Mouse (Mus musculus): Measurements from ENCODE around the gene a. TPM values are rescaled to one million over a fixed set of nuclear protein-coding genes. Genes with fewer than 3 reads are reported as not detected.

Gene a
- polyA plus RNA-seq, 1 experiment from 2014 or later = 0.42 TPM

DNA sequence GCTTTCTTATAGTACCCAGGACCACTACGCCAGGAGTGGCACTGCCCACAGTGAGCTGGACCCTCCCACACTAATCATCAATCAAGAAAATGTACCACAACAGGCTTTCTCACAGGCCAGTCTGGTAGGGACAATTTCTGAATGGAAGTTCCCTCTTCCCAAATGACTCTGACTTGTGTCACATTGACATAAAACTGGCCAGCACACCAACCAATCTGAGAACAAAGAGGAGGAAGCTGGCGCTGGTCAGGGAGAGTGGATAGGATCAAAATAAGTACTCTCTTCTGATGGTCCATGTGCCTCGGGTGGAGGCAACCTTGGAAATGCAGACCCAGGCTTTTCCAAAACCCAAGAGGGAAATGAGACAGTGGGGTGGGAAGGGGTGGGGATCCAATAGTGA is 253.3 kb downstream of the a start:
- Histone ChIP-seq H3K9ac (ENCODE audit: low read depth, low read length) (no peak overlapping the region), H3K9me3 (replicated peaks; ENCODE audit: low read length) (no peaks in the 10 kb centered on the region), H3K27ac (no peak overlapping the region), H3K27me3 (ENCODE audit: insufficient read depth, low read length) (no peaks in the 10 kb centered on the region), H3K4me3 (replicated peaks; ENCODE audit: low read depth, low read length) (no peak overlapping the region), H3K4me1 (replicated peaks; ENCODE audit: insufficient read depth, low read length) (no peaks in the 10 kb centered on the region), H3K36me3 (ENCODE audit: insufficient read depth, low read length) (no peaks in the 10 kb centered on the region), H3K4me2 (ENCODE audit: low read length) (no peak overlapping the region)
- 58% methylated on average over 3 of the region's 3 CpGs for WGBS
- no peak for DNase-seq (ENCODE audit: low spot score)
- no peak for TF ChIP-seq CTCF (IDR thresholded peaks at IDR 0.05; ENCODE audit: low read depth)
- ATAC-seq (replicated peaks; ENCODE audit: low FRiP score, low read depth) = no peak

DNA sequence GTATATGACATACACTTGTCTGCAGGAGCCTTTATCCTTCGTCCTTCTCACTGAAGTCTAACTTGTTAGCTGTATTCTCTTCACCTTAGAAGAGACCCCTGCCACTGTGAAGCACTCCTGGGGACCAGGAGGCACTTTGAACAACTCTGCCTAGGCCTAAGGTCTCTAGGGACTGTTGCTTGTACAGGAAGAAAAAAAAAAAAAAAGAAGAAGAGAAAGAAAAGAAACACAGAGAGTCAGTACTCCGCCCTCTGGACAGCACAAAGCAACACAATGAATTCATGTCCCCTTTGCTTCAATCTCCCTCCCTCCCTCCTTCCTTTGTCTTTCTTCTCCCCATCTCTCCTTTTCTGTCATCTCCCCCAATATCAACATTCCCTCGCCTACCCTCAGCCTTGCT is 253.9 kb downstream of the a start:
- H3K36me3 ChIP-seq (ENCODE audit: insufficient read depth, low read length) = no peaks in the 10 kb centered on the region
- TF ChIP-seq CTCF (IDR thresholded peaks at IDR 0.05; ENCODE audit: low read depth) = no peak
- H3K4me3 ChIP-seq (replicated peaks; ENCODE audit: low read depth, low read length) = no peak overlapping the region
- no peak overlapping the region for H3K4me2 ChIP-seq (ENCODE audit: low read length)
- H3K9ac ChIP-seq (ENCODE audit: low read depth, low read length) = no peak overlapping the region
- no peak for DNase-seq (ENCODE audit: low spot score)
- no peak overlapping the region for H3K27ac ChIP-seq
- H3K9me3 ChIP-seq (replicated peaks; ENCODE audit: low read length) = no peaks in the 10 kb centered on the region
- WGBS = 71% methylated on average over 3 of the region's 3 CpGs
- no peak for ATAC-seq (replicated peaks; ENCODE audit: low FRiP score, low read depth)
- no peaks in the 10 kb centered on the region for H3K27me3 ChIP-seq (ENCODE audit: insufficient read depth, low read length)
- no peaks in the 10 kb centered on the region; the same call in 1 of the 2 replicates for H3K4me1 ChIP-seq (replicated peaks; ENCODE audit: insufficient read depth, low read length)

- H3K4me1 ChIP-seq (replicated peaks; ENCODE audit: insufficient read depth, low read length) = no peaks in the 10 kb centered on the region; the same call in 1 of the 2 replicates
- no peak overlapping the region for H3K9ac ChIP-seq (ENCODE audit: low read depth, low read length)
- H3K4me2 ChIP-seq (ENCODE audit: low read length) = no peak overlapping the region
- no peak for DNase-seq (ENCODE audit: low spot score)
- TF ChIP-seq CTCF (IDR thresholded peaks at IDR 0.05; ENCODE audit: low read depth) = no peak
- no peaks in the 10 kb centered on the region for H3K36me3 ChIP-seq (ENCODE audit: insufficient read depth, low read length)
- WGBS = 92% methylated on average over 2 of the region's 2 CpGs
- ATAC-seq (replicated peaks; ENCODE audit: low FRiP score, low read depth) = no peak
- no peaks in the 10 kb centered on the region for H3K9me3 ChIP-seq (replicated peaks; ENCODE audit: low read length)
- no peak overlapping the region for H3K4me3 ChIP-seq (replicated peaks; ENCODE audit: low read depth, low read length)
- H3K27me3 ChIP-seq (ENCODE audit: insufficient read depth, low read length) = no peaks in the 10 kb centered on the region
- H3K27ac ChIP-seq = no peak overlapping the region
Measured at GRCm38 (mm10) chr2:155046803-155047202, 255.6 kb downstream of the a start.

DNA sequence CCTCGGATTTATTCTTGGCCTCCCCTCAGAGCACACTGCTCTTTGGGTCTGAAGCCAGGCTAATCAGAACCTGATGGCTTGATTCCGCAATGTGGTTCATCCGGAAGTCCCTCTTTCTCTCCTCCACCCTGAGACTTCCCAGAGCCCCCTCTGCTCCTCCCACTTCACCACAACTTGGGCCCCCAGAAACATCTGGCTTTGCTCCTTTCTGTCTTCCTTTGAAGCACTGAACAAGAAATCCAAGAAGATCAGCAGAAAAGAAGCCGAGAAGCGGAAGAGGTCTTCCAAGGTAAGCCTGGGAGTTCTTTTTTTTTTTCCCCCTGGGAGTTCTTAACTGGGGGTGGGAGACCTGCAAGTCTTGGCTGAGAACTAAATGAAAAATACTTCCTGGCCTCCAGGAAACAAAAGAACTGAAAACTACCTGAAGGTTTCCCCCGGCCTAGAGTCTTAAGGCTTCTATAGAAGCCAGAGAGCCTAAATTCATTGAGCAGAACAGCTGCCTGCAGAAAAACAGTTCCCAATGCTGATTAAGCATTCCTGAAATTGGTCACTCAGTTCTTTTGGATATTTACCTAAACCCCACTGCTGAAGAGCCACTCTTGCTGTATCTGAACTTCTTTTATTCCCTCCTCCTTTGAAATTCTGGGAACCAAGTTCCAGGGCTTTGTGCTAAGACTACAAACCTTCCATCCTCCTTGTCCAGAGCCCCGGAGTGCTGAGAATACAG is 256.4 kb downstream of the a start:
- 65% methylated on average over 7 of the region's 7 CpGs for WGBS
- Histone ChIP-seq H3K27me3 (ENCODE audit: insufficient read depth, low read length) (no peaks in the 10 kb centered on the region), H3K4me3 (replicated peaks; ENCODE audit: low read depth, low read length) (no peak overlapping the region), H3K9ac (ENCODE audit: low read depth, low read length) (no peak overlapping the region), H3K9me3 (replicated peaks; ENCODE audit: low read length) (no peaks in the 10 kb centered on the region), H3K4me1 (replicated peaks; ENCODE audit: insufficient read depth, low read length) (no peaks in the 10 kb centered on the region; the same call in 1 of the 2 replicates), H3K4me2 (ENCODE audit: low read length) (no peak overlapping the region), H3K27ac (no peak overlapping the region), H3K36me3 (ENCODE audit: insufficient read depth, low read length) (no peaks in the 10 kb centered on the region)
- no peak for TF ChIP-seq CTCF (IDR thresholded peaks at IDR 0.05; ENCODE audit: low read depth)
- DNase-seq (ENCODE audit: low spot score) (no peak), ATAC-seq (replicated peaks; ENCODE audit: low FRiP score, low read depth) (no peak)

- Histone ChIP-seq H3K4me1 (replicated peaks; ENCODE audit: insufficient read depth, low read length) (no peaks in the 10 kb centered on the region; the same call in 1 of the 2 replicates), H3K9me3 (replicated peaks; ENCODE audit: low read length) (no peaks in the 10 kb centered on the region), H3K4me3 (replicated peaks; ENCODE audit: low read depth, low read length) (peak overlapping the region; percentile 44), H3K9ac (ENCODE audit: low read depth, low read length) (peak overlapping the region; percentile 53; the same call in 1 of the 2 replicates), H3K27ac (0 out of 2 replicates have a peak overlapping the region, but pooled peaks have one; percentile 47), H3K4me2 (ENCODE audit: low read length) (peak overlapping the region; percentile 60), H3K27me3 (ENCODE audit: insufficient read depth, low read length) (no peaks in the 10 kb centered on the region), H3K36me3 (ENCODE audit: insufficient read depth, low read length) (no peaks in the 10 kb centered on the region)
- no peak for DNase-seq (ENCODE audit: low spot score)
- peak; percentile 6; the same call in 1 of the 2 replicates for ATAC-seq (replicated peaks; ENCODE audit: low FRiP score, low read depth)
- TF ChIP-seq CTCF (IDR thresholded peaks at IDR 0.05; ENCODE audit: low read depth) = no peak
- 25% methylated on average over 5 of the region's 5 CpGs for WGBS
Measured at GRCm38 (mm10) chr2:155050108-155050503, 258.9 kb downstream of the a start.

DNA sequence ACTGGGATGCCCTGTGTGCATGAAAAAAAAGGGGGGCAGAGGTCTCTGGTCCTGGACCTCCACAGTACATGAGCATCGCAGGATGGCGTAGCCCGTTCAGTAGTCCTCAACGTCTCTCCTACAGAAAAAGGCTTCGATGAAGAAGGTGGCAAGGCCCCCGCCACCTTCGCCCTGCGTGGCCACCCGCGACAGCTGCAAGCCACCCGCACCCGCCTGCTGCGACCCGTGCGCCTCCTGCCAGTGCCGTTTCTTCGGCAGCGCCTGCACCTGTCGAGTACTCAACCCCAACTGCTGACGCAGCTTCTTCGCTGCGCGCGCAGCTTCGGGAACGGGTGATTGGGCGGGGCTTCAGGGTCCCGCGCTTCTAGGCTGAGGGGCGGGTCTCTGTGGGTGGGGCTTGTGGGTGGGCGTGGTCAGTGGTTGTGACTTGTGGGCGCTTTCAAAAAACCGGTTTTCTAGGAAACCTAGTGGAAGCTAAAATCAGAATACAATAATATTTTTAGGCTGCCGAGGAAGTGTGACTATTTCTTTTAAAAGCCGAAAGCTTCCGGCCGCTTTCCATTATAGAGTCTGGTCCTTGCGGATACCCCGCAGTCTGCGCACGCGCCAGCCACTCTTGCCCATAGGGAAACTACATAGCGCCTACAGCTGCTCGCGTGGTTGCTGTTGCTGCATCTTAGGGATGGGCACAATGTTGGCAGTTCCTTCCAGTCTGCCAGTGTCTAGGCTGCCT is 259.5 kb downstream of the a start:
- H3K27ac ChIP-seq = peak overlapping the region; percentile 47
- DNase-seq (ENCODE audit: low spot score) = peak; percentile 95
- peak overlapping the region; percentile 60 for H3K4me2 ChIP-seq (ENCODE audit: low read length)
- H3K4me1 ChIP-seq (replicated peaks; ENCODE audit: insufficient read depth, low read length) = no peaks in the 10 kb centered on the region; the same call in 1 of the 2 replicates
- no peaks in the 10 kb centered on the region for H3K27me3 ChIP-seq (ENCODE audit: insufficient read depth, low read length)
- H3K36me3 ChIP-seq (ENCODE audit: insufficient read depth, low read length) = no peaks in the 10 kb centered on the region
- peak; percentile 93 for ATAC-seq (replicated peaks; ENCODE audit: low FRiP score, low read depth)
- H3K4me3 ChIP-seq (replicated peaks; ENCODE audit: low read depth, low read length) = peak overlapping the region; percentile 44
- TF ChIP-seq CTCF (IDR thresholded peaks at IDR 0.05; ENCODE audit: low read depth) = no peak
- H3K9ac ChIP-seq (ENCODE audit: low read depth, low read length) = peak overlapping the region; percentile 53; the same call in 1 of the 2 replicates
- 2% methylated on average over 41 of the region's 45 CpGs for WGBS
- no peaks in the 10 kb centered on the region for H3K9me3 ChIP-seq (replicated peaks; ENCODE audit: low read length)
